Mouse (Mus musculus) Patski (cell line): Measurements from ENCODE around the gene Mrpl27. TPM values are rescaled to one million over a fixed set of nuclear protein-coding genes. Genes with fewer than 3 reads are reported as not detected.

Experiments
- ATAC-seq: fragments of 100-300 bp; one replicate; pipeline ENCODE4 v1.8.0; 2021
- CTCF ChIA-PET: fragments of 350-600 bp; sonication (Branson Sonifier 250); formaldehyde crosslinking; loops from one replicate; lab custom pipeline; 2022; ENCODE audit warnings: inconsistent platforms; lab: Charles Lee
- POLR2A ChIA-PET: fragments of 350-600 bp; sonication (Branson Sonifier 250); formaldehyde crosslinking; loops from one replicate; lab custom pipeline; 2022; ENCODE audit warnings: antibody characterized with exemption, inconsistent platforms; lab: Charles Lee
- DNase-seq: peaks from one replicate; pipeline ENCODE4 v3.0.0-alpha.2; 2011; ENCODE audit warnings: low read depth, low spot score
- H3K27me3 ChIP-seq: fragments of 371-371 bp; one replicate; pipeline ENCODE4 v1.5.1; 2021
- CTCF ChIP-seq: fragments of 100-300 bp; IDR thresholded peaks from one replicate; pipeline ENCODE4 v1.5.1; 2021
- in situ Hi-C: fragments of 300-500 bp; cut with MboI; formaldehyde crosslinking; loops from 3 replicates; pipeline ENCODE4 v1.11.1; 2018; ENCODE audit warnings: low pct_unique_long_range_greater_than_20kb, mixed read lengths
- polyA plus RNA-seq: library from polyadenylated mRNA; unstranded; gene quantifications from one replicate; pipeline ENCODE4 v1.2.3, GENCODE M21; 2021

The Mrpl27 gene
- polyA plus RNA-seq = 54.1 TPM

GRCm38 (mm10) chr11:94653663-94654436, at the start of gene Mrpl27, which contains the start of gene Eme1:
Gene Mrpl27, plus strand, starts transcription at chr11:94653767.
Gene Eme1, minus strand, starts transcription at chr11:94653964.
- TF ChIP-seq CTCF = no peak
- CTCF ChIA-PET = interaction anchor here (1.4 kb wide), 1 partner anchor 24 kb away, joined by 4 read pairs; the partner anchor contains the start of gene Lrrc59
- ATAC-seq (peak; percentile 70), DNase-seq (peak; percentile 43)
- POLR2A ChIA-PET = interaction anchor here (0.6 to 1.0 kb wide), 2 partner anchors 11 to 24 kb away, joined by 4 read pairs; partner anchors contain the start of gene Lrrc59
- in situ Hi-C loops = no loop called here
- no peaks in the 10 kb centered on the region for H3K27me3 ChIP-seq

GRCm38 (mm10) chr11:94610744-94611740, 42.5 kb upstream of the Mrpl27 start:
- no peak for TF ChIP-seq CTCF
- CTCF ChIA-PET = interaction anchor here (2.2 kb wide), 1 partner anchor 19 kb away, joined by 8 read pairs; the partner anchor contains the start of gene Lrrc59
- no peak for DNase-seq
- in situ Hi-C loops = no loop called here
- H3K27me3 ChIP-seq = no peaks in the 10 kb centered on the region
- POLR2A ChIA-PET = no interaction called here
- no peak for ATAC-seq

- DNase-seq (no peak), ATAC-seq (no peak)
- in situ Hi-C loops = no loop called here
- ChIA-PET POLR2A (no interaction called here), CTCF (no interaction called here)
- no peak for TF ChIP-seq CTCF
- no peaks in the 10 kb centered on the region for H3K27me3 ChIP-seq
These were observed 39.0 kb upstream of the Mrpl27 start for GRCm38 (mm10) chr11:94614603-94615002.

- CTCF ChIA-PET = no interaction called here
- DNase-seq (no peak), ATAC-seq (no peak)
- in situ Hi-C loops = no loop called here
- no peak for TF ChIP-seq CTCF
- H3K27me3 ChIP-seq = no peaks in the 10 kb centered on the region
- POLR2A ChIA-PET = no interaction called here
These were observed 38.1 kb upstream of the Mrpl27 start for GRCm38 (mm10) chr11:94615494-94615893.

GRCm38 (mm10) chr11:94617646-94618045, 35.9 kb upstream of the Mrpl27 start:
- POLR2A ChIA-PET = no interaction called here
- CTCF ChIA-PET = interaction anchor here (1.2 kb wide), 1 partner anchor 12 kb away, joined by 4 read pairs; the partner anchor contains the start of gene Lrrc59
- DNase-seq (no peak), ATAC-seq (no peak)
- no peak for TF ChIP-seq CTCF
- H3K27me3 ChIP-seq = no peaks in the 10 kb centered on the region
- in situ Hi-C loops = no loop called here

- ChIA-PET CTCF (interaction anchor here (1.0 to 3.2 kb wide), 5 partner anchors 10 to 72 kb away, joined by 3 to 38 read pairs (median 5); partner anchors contain the start of genes Lrrc59 and Rsad1), POLR2A (interaction anchor here (1.0 kb wide), 2 partner anchors 8 to 9 kb away, joined by 3 to 5 read pairs; partner anchors contain the start of gene Lrrc59)
- in situ Hi-C loops = no loop called here
- no peaks in the 10 kb centered on the region for H3K27me3 ChIP-seq
- peak; percentile 17 for ATAC-seq
- no peak for DNase-seq
- TF ChIP-seq CTCF = no peak
These were observed 32.7 kb upstream of the Mrpl27 start for GRCm38 (mm10) chr11:94620766-94621457.

GRCm38 (mm10) chr11:94621458-94621852, 32.1 kb upstream of the Mrpl27 start:
- no peak for ATAC-seq
- no peak for DNase-seq
- POLR2A ChIA-PET = interaction anchor here (1.0 kb wide), 2 partner anchors 8 to 9 kb away, joined by 3 to 5 read pairs; partner anchors contain the start of gene Lrrc59
- no peaks in the 10 kb centered on the region for H3K27me3 ChIP-seq
- in situ Hi-C loops = no loop called here
- peak; percentile 46 for TF ChIP-seq CTCF
- CTCF ChIA-PET = interaction anchor here (1.0 to 3.2 kb wide), 5 partner anchors 9 to 72 kb away, joined by 3 to 38 read pairs (median 5); partner anchors contain the start of genes Lrrc59 and Rsad1

- ATAC-seq (no peak), DNase-seq (no peak)
- in situ Hi-C loops = no loop called here
- no peaks in the 10 kb centered on the region for H3K27me3 ChIP-seq
- TF ChIP-seq CTCF = no peak
- ChIA-PET CTCF (interaction anchor here (1.6 to 3.2 kb wide), 4 partner anchors 8 to 73 kb away, joined by 4 to 38 read pairs (median 6); partner anchors contain the start of genes Lrrc59 and Rsad1), POLR2A (interaction anchor here (0.7 to 1.0 kb wide), 2 partner anchors 7 to 19 kb away, joined by 3 read pairs; no protein-coding TSS in a partner anchor)
These were observed 31.4 kb upstream of the Mrpl27 start for GRCm38 (mm10) chr11:94622162-94622561.

GRCm38 (mm10) chr11:94629199-94629883, 24.2 kb upstream of the Mrpl27 start, which contains the start of gene Lrrc59:
Gene Lrrc59, plus strand, starts transcription at chr11:94629767.
- TF ChIP-seq CTCF = peak; percentile 100
- in situ Hi-C loops = no loop called here
- ChIA-PET POLR2A (interaction anchor here (0.6 to 1.2 kb wide), 4 partner anchors 8 to 80 kb away, joined by 3 to 5 read pairs (median 4); partner anchors contain the start of genes Eme1, Mrpl27 and Rsad1), CTCF (interaction anchor here (0.6 to 3.5 kb wide), 9 partner anchors 9 to 90 kb away, joined by 3 to 38 read pairs (median 4); no protein-coding TSS in a partner anchor)
- peak; percentile 31 for DNase-seq
- peak; percentile 72 for ATAC-seq
- H3K27me3 ChIP-seq = no peaks in the 10 kb centered on the region
